Mouse (Mus musculus): ENCODE data around the gene Pde6h.

- TF ChIP-seq NRF1 (IDR thresholded peaks at IDR 0.05; ENCODE audit: low read depth, low read length), result no peak
- no peak for TF ChIP-seq CTCF (conservative IDR thresholded peaks at IDR 0.05 in 1 of 2, IDR thresholded peaks at IDR 0.05 in 1 of 2; ENCODE audit: low read depth in 2 of 2, low read length in 2 of 2)
- no peak for TF ChIP-seq MAX (IDR thresholded peaks at IDR 0.05; ENCODE audit: low read length)
- TF ChIP-seq POLR2A (IDR thresholded peaks at IDR 0.05; ENCODE audit: low read depth, low read length), result no peak
- no peak for TF ChIP-seq CHD2 (IDR thresholded peaks at IDR 0.05; ENCODE audit: low read length)
- no peak for TF ChIP-seq E2F4 (IDR thresholded peaks at IDR 0.05; ENCODE audit: insufficient replicate concordance, low read depth, low read length)
- no peak for TF ChIP-seq EP300 (IDR thresholded peaks at IDR 0.05; ENCODE audit: low read length)
- TF ChIP-seq ELF1 (IDR thresholded peaks at IDR 0.05; ENCODE audit: low read depth, low read length), result no peak
- TF ChIP-seq SIN3A (IDR thresholded peaks at IDR 0.05; ENCODE audit: low read length), result no peak
- TF ChIP-seq GABPA (IDR thresholded peaks at IDR 0.05; ENCODE audit: insufficient replicate concordance, low read depth, low read length), result no peak
- no peak for TF ChIP-seq PAX5 (IDR thresholded peaks at IDR 0.05; ENCODE audit: low read length)
- no peak for TF ChIP-seq USF1 (IDR thresholded peaks at IDR 0.05; ENCODE audit: low read depth, low read length)
Observed at GRCm38 (mm10) chr6:136931246-136931645, 7.6 kb downstream of the Pde6h start.
